In genomic region chr6:101261513-101261912, GRCm38 (mm10) we compare ENCODE assay signal across 8 mouse cellular contexts.
DNase-seq lines count a peak whose midpoint lies in the region; ATAC-seq and TF ChIP-seq lines count a peak whose summit lies in the region.
"Had no signal": no experiment of that assay in that cellular context is flagged by ENCODE, and none has a peak within 500 bp of the region (broad histone marks: within the 10 kb centered on the region; RNA-seq: fewer than 3 reads in every experiment).

No protein-coding gene starts in this region.

- H3K27ac ChIP-seq in hindbrain, postnatal 0 days, result no peak overlapping the region
- H3K27ac ChIP-seq in hindbrain, embryonic 10.5 days, result no peak overlapping the region

- DNase-seq in hindbrain, postnatal 0 days (ENCODE audit: low spot score), result peak; percentile 88
- DNase-seq in hindbrain, embryonic 10.5 days (ENCODE audit: low spot score), result no peak
- DNase-seq in 3T3-L1 (ENCODE audit: low read depth, low spot score), result peak; percentile 73
- peak; percentile 62 for DNase-seq in embryo, embryonic 11.5 days (ENCODE audit: low read depth, low spot score)
- DNase-seq in lung, adult 2 months, result no peak
- no peak for DNase-seq in T-cell, adult 2 months (ENCODE audit: low spot score)

- H3K9me3 ChIP-seq in hindbrain, postnatal 0 days (ENCODE audit: low read length), result no peaks in the 10 kb centered on the region
- no peaks in the 10 kb centered on the region for H3K9me3 ChIP-seq in hindbrain, embryonic 10.5 days
- H3K9me3 ChIP-seq in E14TG2a.4 (ENCODE audit: low read length), result no peaks in the 10 kb centered on the region
- H3K9me3 ChIP-seq: embryonic facial prominence, embryonic 13.5 days had no signal

- H3K9ac ChIP-seq in hindbrain, postnatal 0 days (replicated peaks; ENCODE audit: low read length), result no peak overlapping the region
- H3K9ac ChIP-seq: embryonic facial prominence, embryonic 13.5 days had no signal

- no peaks in the 10 kb centered on the region for H3K27me3 ChIP-seq in hindbrain, postnatal 0 days (ENCODE audit: insufficient read depth, low read length)
- H3K27me3 ChIP-seq in hindbrain, embryonic 10.5 days (ENCODE audit: insufficient read depth, poor library complexity, severe bottlenecking), result no peaks in the 10 kb centered on the region; the same call in 1 of the 2 replicates
- no peaks in the 10 kb centered on the region for H3K27me3 ChIP-seq in E14TG2a.4 (ENCODE audit: insufficient read depth, low read length)
- H3K27me3 ChIP-seq: embryonic facial prominence, embryonic 13.5 days had no signal

- H3K4me2 ChIP-seq in hindbrain, postnatal 0 days (ENCODE audit: low read depth, low read length), result no peak overlapping the region
- H3K4me2 ChIP-seq: embryonic facial prominence, embryonic 13.5 days had no signal

- no peak for TF ChIP-seq POLR2A in lung, adult 2 months (IDR thresholded peaks at IDR 0.05; ENCODE audit: borderline replicate concordance, extremely low read depth, low read depth, low read length)

- H3K4me1 ChIP-seq in hindbrain, postnatal 0 days (ENCODE audit: insufficient read depth, low read length), result 0 out of 2 replicates have a peak, but pooled peaks cover 3% of the 10 kb centered on the region
- peaks cover 42% of the 10 kb centered on the region for H3K4me1 ChIP-seq in hindbrain, embryonic 10.5 days (replicated peaks)
- no peaks in the 10 kb centered on the region; the same call in 1 of the 2 replicates for H3K4me1 ChIP-seq in E14TG2a.4 (replicated peaks; ENCODE audit: low read depth, low read length)
- H3K4me1 ChIP-seq in lung, adult 2 months (ENCODE audit: control insufficient read depth, insufficient read depth, low read length), result no peaks in the 10 kb centered on the region; the same call in 1 of the 2 replicates

- TF ChIP-seq CTCF in hindbrain, postnatal 0 days (IDR thresholded peaks at IDR 0.05; ENCODE audit: low read depth), result peak; percentile 84
- TF ChIP-seq CTCF in E14TG2a.4 (conservative IDR thresholded peaks at IDR 0.05; ENCODE audit: low read length), result peak; percentile 45
- 0 out of 2 replicates have a peak, but pooled peaks have one; percentile 9 for TF ChIP-seq CTCF in lung, adult 2 months (IDR thresholded peaks at IDR 0.05; ENCODE audit: insufficient read depth, low read length)

- WGBS in hindbrain, postnatal 0 days, result 7% methylated on average over 4 of the region's 4 CpGs
- WGBS in hindbrain, embryonic 10.5 days, result 12% methylated on average over 4 of the region's 4 CpGs
- 4% methylated on average over 4 of the region's 4 CpGs for WGBS in lung, adult 2 months

- no peak overlapping the region for H3K4me3 ChIP-seq in hindbrain, postnatal 0 days (ENCODE audit: low read length)
- H3K4me3 ChIP-seq in hindbrain, embryonic 10.5 days, result no peak overlapping the region
- no peak overlapping the region for H3K4me3 ChIP-seq in E14TG2a.4 (replicated peaks; ENCODE audit: low read length)
- H3K4me3 ChIP-seq in lung, adult 2 months (replicated peaks; ENCODE audit: extremely low read depth, low read depth, low read length), result no peak overlapping the region
- H3K4me3 ChIP-seq: embryonic facial prominence, embryonic 13.5 days had no signal

- H3K36me3 ChIP-seq in hindbrain, postnatal 0 days (ENCODE audit: insufficient read depth, low read length), result no peaks in the 10 kb centered on the region
- H3K36me3 ChIP-seq in hindbrain, embryonic 10.5 days, result no peaks in the 10 kb centered on the region
- no peaks in the 10 kb centered on the region for H3K36me3 ChIP-seq in E14TG2a.4 (ENCODE audit: insufficient read depth, low read length)
- H3K36me3 ChIP-seq: embryonic facial prominence, embryonic 13.5 days had no signal

- ATAC-seq in hindbrain, postnatal 0 days, result no peak

Comparison
In these comparisons a context has a peak if more than half of its experiments do, and no peak if none do; other contexts are left out.
1. DNase-seq: peak in hindbrain, postnatal 0 days (single experiment), 3T3-L1 (single experiment) and embryo, embryonic 11.5 days (single experiment); none in hindbrain, embryonic 10.5 days (single experiment), lung, adult 2 months (single experiment) and T-cell, adult 2 months (single experiment).
2. CTCF ChIP-seq: peak in every context shown above with its lines; median percentile 84 in hindbrain, postnatal 0 days; 45 in E14TG2a.4; 9 in lung, adult 2 months.